Mouse (Mus musculus) cerebellum, adult (tissue): Measurements from ENCODE around the gene Prex1.
A peak's percentile ranks its signal among the peaks of the same experiment; 100 is the strongest.

Experiments used
- ATAC-seq: cut with Nextera tagmentation; 2 replicates; pipeline ENCODE4 v1.9.2; 2017; ENCODE audit warnings: mild to moderate bottlenecking, moderate library complexity, mixed read lengths; ENCODE audit not compliant: insufficient number of reproducible peaks, low FRiP score, low TSS enrichment

Prex1 gene

DNA sequence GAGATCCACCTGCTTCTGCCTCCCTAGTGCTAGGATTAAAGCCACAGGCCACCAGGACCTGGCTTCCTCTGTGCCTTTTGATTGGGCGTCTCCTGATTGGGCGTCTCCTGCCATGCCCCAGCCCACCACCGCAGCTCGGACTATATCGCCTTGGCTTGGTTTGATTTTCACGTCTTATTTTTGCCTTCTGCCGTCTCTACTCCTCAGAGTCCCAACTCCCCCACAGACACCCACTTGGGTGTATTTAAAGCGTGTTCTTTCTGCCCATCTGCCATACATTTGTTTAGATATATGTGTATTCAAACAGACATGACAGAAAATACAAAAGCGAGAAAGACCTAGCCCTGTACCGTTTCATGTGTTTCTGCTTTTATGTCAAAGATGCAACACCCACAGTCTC is 14.2 kb upstream of the Prex1 start:
- no peak for ATAC-seq

DNA sequence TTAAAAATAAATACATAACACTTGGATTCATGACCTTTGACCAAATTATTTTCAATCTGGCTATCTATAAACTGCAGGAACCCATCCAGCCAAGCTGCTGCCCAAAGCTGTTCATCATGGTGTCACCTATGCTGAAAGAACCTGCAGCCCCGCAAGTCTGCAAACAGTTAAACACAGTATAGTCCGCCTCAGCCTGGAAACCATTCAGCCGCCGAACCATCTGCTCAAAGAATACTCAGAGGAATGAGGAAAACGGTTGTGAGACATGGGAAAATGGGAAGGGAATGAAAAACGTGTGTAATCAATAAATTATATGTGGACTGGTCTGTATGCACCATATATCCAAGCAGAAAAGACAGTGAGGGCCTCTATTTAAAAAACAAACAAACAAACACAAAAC is 13.3 kb upstream of the Prex1 start:
- ATAC-seq: no peak

DNA sequence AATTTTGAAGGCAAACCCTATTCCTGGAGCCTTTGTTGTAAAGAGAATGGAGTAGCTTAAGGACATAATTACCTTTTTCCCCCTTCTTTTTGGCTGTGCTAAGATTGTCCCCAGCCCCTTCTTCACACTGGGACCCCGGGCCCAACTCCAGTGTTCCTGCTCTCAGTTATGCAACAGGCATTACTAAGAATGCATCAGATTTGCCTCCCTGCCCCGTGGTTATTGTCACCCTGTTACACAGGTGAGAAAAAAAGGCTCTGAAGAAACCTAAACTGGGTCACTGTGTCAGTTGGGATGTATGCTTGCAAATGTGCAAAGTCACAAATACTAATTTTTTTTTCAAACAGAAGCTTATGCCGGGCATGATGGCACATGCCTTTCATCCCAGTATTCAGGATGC is 6.8 kb upstream of the Prex1 start:
- ATAC-seq: no peak

DNA sequence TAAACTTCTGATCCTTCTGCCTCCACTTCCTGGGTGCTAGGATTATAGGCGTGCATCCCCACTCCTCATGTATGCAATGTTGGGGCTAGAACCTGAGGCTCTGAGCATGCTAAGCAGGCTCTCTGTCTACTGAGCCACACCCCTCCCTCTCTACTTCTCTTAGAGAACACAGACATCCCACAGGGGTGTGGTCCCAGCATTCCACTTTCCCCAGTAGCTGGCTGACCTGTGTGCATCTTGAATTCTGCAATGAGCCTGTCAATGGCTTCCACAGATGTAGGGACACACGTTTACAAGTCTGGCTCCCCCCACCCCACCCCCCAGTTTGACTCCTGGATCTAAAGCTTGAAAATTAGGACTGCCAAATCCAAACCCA is 6.3 kb upstream of the Prex1 start:
- ATAC-seq: no peak

DNA sequence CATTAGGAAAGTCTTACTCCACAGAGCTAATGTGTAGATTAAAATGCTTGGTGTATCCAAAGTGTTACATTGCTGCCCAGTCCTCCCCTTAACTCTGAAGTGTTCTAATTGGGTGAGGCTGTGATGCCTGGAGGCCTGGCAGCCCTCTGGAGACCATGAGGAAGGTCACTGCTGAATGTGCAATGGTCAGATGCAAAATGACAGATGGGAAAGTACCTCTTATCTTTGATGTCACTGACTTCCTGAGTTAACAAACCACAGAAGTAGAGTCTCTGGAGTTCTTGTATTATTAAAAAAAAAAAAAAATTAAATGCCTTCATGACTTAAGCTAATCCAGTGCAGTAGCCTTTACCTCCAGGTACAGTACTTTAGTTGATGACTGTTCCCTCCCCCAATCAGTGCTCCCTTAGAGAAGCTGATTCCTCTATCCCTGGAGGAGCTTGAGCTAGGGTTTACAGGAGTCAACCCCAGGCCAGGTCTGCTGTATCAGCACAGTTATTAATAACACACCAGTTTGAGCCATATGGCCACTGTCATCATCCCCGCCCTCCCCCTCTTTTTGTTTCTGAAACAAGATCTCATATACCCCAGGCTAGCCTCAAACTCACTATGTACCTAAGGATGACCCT is 5.8 kb upstream of the Prex1 start:
- ATAC-seq: no peak

DNA sequence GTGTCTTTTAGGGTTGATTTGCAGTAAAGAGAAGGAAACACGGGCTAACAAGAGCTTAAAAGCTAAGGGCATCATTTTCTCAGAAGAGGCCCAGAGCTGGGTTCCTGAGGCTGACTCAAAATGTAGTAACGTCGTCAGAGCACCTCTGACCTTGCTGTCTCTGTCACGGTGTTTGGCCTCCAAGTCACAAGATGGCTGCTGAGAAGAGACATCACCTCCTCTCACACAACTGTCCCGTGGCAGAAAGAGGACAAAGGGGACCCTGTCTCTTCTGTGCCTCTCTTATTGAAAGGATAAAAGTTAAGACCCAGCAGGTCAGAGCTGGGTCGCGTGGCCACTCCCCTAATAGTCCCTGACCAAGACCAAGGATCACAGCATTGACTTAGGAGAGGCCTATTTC is 2.4 kb upstream of the Prex1 start:
- ATAC-seq: no peak

DNA sequence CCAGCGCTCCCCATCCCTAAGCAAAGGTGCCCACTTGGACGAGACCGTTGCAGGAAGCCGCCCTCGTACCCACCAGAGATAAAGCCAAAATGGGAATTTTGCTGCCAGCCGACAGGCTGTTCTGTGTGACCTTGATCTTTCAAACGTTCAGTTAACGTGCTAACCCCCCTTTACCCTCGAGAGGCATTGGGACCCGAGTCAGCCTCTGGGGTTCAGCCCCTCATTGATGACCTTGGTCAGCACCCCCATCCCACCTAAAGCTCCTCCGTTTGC is 731 bp upstream of the Prex1 start:
- no peak for ATAC-seq

DNA sequence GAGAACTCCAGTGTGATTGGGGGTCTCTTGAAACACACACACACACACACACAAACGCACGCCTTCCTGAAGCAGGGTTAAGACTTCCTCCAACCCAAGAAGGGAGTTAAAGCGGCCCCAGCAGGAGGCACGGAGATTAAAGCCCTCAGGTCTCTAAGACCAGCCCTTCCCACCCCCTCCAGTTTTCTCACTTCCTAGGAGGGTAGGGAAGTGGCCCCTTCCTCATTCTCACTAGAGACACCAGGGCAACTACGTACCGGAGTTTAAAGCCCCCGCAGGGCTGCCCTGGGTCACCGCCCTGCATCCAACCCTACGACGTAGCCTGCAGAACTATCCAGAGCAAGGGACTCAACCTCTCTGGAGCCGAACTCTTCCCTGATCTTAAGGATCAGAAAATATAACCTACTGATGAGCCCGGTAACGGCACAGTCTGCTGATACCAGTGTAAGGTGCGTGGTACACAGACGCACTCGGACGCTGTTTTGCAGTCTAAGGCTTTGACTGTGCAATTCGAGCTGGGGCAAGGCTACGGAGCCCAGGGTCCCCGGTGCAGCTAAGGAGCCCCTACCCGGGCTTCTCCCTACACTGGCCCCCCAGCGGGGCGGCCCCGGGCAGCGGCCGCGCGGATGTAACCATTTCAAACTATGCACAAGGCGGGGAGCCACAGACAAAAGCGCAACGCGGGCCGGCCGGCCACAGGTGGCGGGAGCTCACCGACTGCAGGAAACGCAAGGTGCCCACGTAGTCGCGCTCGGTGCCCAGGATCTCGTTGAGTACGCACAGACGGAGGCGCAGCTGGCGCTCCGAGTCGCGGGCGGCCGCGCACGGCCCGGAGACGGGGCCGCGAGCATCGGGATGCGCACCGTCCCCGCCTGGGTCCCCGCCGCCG is 587 bp downstream of the Prex1 start:
- peak; percentile 17 for ATAC-seq

DNA sequence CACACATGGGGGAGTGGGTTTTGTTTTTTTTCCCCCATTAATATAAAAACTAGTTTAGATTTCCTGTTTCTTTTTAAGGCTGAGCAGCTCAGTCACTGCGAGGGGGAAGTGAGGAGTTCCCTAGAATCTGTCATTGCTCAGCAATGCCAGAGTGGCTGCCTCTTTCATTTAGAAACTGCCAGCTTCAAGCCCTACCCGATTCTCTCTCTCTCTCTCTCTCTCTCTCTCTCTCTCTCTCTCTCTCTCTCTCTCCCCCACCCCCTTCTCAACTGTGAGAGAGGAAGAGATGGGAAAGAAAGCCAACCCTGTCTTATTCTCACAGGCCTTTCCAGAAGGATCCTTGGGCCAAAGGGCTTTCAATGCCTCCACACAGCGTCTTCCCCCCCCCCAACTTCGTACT is 1.3 kb downstream of the Prex1 start:
- no peak for ATAC-seq

DNA sequence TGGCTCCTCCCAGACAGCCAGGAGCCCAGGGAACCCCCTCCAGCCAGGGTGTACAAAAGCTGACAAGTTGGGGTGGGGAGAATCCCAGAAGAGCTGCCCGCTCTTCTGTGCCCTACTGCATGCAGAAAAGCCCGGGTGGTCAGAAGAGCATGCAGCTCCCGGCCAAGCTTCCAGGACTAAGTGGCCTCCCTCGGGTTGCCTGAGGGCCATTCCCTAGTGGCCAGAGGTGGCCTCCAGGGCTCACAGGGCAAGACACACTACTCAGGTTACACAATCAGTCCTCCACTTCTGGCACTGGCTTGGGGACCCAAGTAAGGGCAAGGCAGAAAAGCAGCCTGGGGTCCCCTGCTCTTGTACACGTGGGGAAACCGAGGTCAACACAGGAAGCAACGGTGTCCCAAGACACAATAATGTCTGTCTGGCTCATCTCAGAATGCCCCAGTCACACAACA is 1.9 kb downstream of the Prex1 start:
- ATAC-seq: no peak

DNA sequence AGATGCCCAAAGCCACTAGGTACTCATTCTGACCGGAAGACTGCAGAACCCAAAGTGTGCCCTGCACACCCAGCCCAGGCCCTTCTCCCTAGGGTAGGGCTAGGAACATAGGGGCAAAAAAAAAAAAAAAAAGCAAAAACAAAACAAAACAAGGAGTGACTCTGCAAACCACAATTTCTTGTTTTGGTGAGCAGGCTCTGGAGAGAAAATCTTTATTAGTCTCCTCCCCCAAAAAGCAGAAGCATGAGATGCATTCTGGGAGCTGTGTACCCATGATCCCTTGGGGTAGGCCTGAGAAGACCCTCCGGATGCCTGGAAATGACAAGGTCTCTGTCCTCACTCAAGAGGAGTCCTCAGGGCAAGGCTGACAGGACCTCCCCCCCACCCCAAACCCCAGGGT is 3.7 kb downstream of the Prex1 start:
- no peak for ATAC-seq

DNA sequence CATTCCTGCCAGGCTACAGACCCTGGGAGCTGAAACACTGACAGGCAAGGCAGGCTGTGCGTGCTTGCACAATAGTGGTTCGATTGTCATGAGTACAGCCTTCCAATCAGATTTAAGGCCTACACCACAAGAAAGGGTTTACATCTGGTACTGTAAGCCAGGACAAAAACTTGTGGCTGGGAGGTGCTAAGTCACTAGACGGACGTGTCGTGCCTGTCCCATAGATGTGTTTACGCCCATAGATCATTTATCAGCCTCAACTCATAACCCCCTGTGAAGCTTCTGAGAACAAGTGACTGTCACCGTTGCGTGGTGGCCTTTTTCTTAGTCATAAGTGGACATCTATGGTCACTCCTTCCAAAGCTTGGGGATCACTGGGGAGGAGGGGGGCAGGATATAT is 5.3 kb downstream of the Prex1 start:
- ATAC-seq: no peak

DNA sequence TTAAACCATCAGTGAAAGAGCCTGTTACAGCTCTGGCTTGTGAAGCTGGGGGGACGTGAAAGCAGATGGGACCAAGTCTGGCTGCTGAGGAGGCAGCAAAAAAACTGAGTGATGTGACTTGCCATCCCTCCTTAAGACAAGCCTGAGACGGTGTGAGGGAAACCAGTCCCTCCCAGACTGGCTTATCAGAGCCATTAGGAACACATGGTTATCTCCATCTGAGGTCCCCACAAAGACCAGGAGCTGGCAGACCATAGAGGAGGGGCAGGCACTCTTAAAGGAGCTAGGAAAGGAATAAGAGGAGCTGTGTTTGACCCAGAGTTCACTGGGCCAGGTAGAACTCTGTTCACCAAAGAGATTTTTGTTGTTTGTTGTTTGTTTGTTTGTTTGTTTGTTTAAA is 7.1 kb downstream of the Prex1 start:
- ATAC-seq: no peak

DNA sequence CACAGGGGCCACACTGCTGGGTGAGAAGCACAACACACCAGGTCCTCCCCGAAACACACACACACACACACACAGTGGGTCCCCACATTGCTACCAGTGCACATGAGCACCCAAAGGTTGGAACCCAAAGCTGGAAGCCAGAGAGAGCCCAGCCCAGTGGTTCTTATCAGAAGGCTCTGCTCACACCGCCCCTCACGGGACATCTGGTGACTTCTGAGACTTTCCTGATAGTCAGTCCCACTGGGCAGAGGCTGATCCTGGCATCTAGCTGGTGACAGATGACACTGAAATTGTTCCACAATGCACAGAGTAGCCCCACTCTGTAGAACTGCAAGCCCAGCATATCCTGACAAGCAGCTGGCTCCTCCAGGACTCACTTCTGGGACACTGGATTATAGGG is 10.1 kb downstream of the Prex1 start:
- no peak for ATAC-seq

DNA sequence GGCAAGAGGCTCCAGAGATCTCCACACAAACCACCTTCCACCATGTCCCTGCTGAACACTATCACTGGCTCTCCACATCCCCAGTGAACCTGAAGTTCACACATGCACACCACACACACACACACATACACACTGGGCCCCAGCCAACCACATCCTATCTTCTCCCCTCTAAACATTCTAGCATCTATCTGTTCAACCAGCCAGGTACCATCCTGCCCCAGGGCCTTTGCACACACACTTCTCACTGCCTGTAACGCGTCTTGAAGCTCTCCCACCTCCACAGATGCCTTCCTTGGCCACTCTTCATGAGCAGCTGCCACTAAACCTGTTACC is 11.6 kb downstream of the Prex1 start:
- ATAC-seq: no peak

DNA sequence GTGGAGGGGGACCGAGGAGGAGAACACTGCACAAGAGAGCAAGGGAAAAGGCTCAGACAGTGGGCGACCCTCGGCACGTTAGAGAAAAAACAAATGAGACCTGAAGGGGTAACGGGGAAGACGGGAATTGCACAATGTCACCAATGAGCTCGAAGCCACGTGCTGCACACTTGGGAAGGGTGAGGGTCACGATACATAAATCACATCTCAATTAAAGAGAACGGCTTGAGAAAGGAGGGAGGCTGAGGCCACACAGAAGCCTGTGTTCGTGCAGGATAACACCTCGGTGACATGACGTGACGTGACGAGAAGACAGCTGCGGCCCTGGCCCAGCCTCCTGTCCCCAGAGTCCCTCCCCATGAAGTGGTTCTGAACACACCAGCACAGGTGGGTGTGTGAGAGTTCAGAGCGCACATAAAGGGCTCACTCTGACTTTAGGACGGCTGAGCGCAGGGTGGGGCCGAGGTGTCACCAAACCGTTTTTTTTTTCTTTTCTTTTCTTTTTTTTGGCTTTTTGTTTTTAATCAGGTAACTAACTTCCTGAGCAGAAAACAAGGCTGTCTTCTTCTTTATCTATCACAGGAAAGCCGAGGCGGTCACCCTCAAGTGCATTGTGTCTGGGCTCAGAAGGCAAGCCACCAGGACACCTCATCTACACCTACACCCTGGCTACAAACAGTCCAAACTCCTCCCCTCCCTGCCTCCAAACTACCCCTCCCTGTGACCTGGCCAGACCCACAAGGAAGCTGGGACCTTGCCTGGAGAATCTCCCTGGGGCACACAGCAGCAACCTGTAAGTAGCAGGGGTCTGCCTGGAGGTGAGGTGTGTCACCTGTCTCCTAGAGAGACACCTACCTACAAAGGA is 12.2 kb downstream of the Prex1 start:
- no peak for ATAC-seq

DNA sequence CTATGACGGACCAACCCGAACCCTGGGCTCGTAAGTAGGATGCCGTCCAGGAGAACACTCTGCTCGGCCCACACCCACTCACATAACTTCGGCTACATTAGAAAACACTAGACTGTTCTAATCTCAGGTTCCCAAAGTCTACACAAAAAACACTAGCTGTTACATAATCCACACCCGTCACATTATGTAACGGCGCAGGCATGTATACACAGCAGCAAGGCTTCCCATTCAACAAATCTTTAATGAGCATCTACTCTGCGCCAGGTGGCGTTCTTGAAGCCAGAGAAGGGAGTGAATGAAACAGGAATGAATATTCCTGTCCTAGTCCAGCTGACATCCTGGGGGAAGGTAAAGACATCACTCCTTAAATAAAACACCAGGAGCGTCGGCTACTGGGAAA is 12.9 kb downstream of the Prex1 start:
- no peak for ATAC-seq

DNA sequence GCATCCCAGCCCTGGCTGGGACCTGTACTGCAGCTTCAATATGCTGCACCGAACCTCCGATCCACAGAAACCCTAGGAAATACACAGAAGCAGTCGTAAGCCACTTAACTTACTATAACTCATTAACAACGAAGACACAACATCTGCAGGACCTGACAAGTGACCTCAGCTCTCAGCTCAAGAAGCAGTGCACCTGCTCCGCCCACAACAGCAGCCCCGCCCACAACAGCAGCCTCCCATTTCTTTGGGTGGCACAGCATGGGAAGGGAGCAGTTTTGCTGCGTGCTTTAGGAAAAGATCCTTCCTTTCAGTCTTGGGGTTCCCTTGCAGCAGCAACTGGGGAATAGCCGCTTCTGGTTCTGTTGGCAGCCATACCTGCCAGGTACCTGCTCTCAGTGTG is 13.5 kb downstream of the Prex1 start:
- ATAC-seq: no peak

DNA sequence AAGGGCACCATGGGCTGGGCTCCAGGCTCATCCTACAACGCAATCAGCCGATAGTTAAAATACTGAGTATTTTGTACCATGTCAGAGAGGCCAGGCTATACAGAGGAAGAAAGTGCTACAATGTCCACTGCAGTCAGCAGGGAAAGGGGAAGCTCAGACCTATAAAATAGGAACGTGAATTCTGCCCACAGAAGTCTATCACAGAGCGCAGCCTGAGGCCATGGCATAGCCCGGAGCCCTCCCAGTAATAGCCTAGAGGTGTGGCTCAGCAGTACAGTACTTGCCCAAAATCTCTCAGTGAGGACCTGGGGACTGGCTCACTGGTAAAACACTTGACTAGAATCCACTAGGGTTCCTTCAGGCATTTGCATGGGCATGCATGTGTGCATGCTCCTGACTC is 14.1 kb downstream of the Prex1 start:
- ATAC-seq: no peak

DNA sequence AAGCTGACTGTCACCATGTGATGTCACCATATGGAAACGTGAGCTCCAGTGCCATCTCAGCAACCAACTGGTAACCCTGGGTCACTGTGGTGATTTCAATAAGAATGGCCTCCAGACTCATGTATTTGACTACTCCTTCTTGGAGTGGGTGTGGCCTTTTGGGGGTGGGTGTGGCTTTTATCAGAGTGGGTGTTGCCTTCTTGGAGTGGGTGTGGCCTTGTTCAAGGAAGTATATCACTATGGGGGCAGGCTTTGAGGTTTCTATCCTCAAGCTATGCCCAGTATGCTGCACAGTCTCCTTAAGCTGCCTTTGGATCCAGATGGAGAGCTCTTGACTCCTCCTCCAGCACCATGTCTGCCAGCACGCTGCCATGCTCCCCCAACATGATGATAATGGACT is 19.0 kb downstream of the Prex1 start:
- ATAC-seq: no peak

DNA sequence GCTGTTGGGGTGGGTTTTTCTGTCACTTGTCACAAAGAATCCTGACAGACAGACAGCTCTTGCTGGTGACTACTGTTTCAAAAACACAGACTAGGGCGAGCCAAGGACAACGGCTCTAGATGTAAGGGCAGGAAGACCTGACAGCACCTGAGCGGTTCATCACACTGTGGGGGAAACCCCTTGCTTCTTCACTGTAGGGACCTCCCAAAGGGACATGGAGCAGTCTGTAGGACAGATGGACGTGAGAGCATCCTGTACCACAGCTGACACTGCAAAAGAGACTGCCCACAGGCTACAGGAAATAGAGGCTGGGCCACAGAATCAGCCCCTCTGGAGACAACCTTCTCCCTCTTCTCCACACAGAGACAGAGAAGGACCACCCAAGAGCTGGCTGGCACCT is 20.2 kb downstream of the Prex1 start:
- ATAC-seq: no peak
